Mouse (Mus musculus) stomach, postnatal 0 days (tissue): ENCODE measurements at regions not wholly inside any gene's neighbourhood (a gene's known extent, or its start where the extent isn't known, plus 50 kb on each side); places are given as distances from the start of the nearest gene placed in this dataset.
A peak's percentile ranks its signal among the peaks of the same experiment; 100 is the strongest.

Experiments
- ATAC-seq: fragments of 200-750 bp; cut with Nextera tagmentation; 2 replicates; pipeline ENCODE4 v1.8.0; 2017; ENCODE audit not compliant: low FRiP score, low TSS enrichment
- DNase-seq: peaks from one replicate; pipeline ENCODE4 v3.0.0-alpha.2; 2016; ENCODE audit warnings: low spot score
- H3K27ac ChIP-seq: fragments of 300-500 bp; sonication (generic); replicated peaks from 2 replicates; pipeline ENCODE4 v1.5.1; 2014; ENCODE audit warnings: mild to moderate bottlenecking, control low read depth
- H3K27me3 ChIP-seq: fragments of 300-500 bp; sonication (generic); 2 replicates; pipeline ENCODE4 v1.6.1; 2014; ENCODE audit warnings: low read length; ENCODE audit not compliant: control insufficient read depth, insufficient read depth
- H3K36me3 ChIP-seq: fragments of 300-500 bp; sonication (generic); 2 replicates; pipeline ENCODE4 v1.6.1; 2014; ENCODE audit warnings: low read length, mixed read lengths; ENCODE audit not compliant: control insufficient read depth, insufficient read depth
- H3K4me1 ChIP-seq: fragments of 300-500 bp; sonication (generic); replicated peaks from 2 replicates; pipeline ENCODE4 v1.6.1; 2014; ENCODE audit warnings: antibody characterized with exemption; ENCODE audit not compliant: control insufficient read depth, insufficient read depth
- H3K4me2 ChIP-seq: fragments of 300-500 bp; sonication (generic); replicated peaks from 2 replicates; pipeline ENCODE4 v1.6.1; 2014; ENCODE audit warnings: low read depth, mild to moderate bottlenecking, control low read depth, moderate library complexity
- H3K4me3 ChIP-seq: fragments of 300-500 bp; sonication (generic); 2 replicates; pipeline ENCODE4 v1.5.1; 2014; ENCODE audit warnings: low read depth, low read length, control low read depth
- H3K9ac ChIP-seq: fragments of 300-500 bp; sonication (generic); 2 replicates; pipeline ENCODE4 v1.6.1; 2014; ENCODE audit warnings: mild to moderate bottlenecking, low read length, control low read depth, mixed read lengths
- H3K9me3 ChIP-seq: fragments of 300-500 bp; sonication (generic); 2 replicates; pipeline ENCODE4 v1.6.1; 2016; ENCODE audit warnings: low read length; ENCODE audit not compliant: control insufficient read depth
- CTCF ChIP-seq: IDR thresholded peaks from 2 replicates; pipeline ENCODE4 v1.5.1; 2016; ENCODE audit warnings: antibody characterized with exemption, low read depth, mild to moderate bottlenecking, moderate library complexity
- EP300 ChIP-seq: optimal IDR thresholded peaks from 2 replicates; pipeline ENCODE3; 2016; ENCODE audit warnings: antibody characterized with exemption
- WGBS: fragments of 180-500 bp; shearing (Covaris S2); extraction: QIAGEN DNeasy Blood & Tissue Kit; methylation state at CpG from one replicate; pipeline ENCODE4 v1.1.7; 2014; 5-methylcytosine and 5-hydroxymethylcytosine counted together

- 75% methylated on average over 4 of the region's 4 CpGs for WGBS
- no peak overlapping the region for H3K9ac ChIP-seq
- ATAC-seq = no peak
- H3K36me3 ChIP-seq = no peaks in the 10 kb centered on the region
- H3K4me1 ChIP-seq = no peaks in the 10 kb centered on the region
- no peak for DNase-seq
- H3K27ac ChIP-seq = no peak overlapping the region
- no peaks in the 10 kb centered on the region for H3K9me3 ChIP-seq
- no peak overlapping the region for H3K4me2 ChIP-seq
- no peak for TF ChIP-seq CTCF
- TF ChIP-seq EP300 = no peak
- no peaks in the 10 kb centered on the region for H3K27me3 ChIP-seq
- no peak overlapping the region for H3K4me3 ChIP-seq
Measured at GRCm38 (mm10) chr15:62265484-62265937, 1342.7 kb upstream of the A1bg start.

- Histone ChIP-seq H3K9me3 (no peaks in the 10 kb centered on the region), H3K27me3 (no peaks in the 10 kb centered on the region), H3K4me3 (no peak overlapping the region), H3K4me2 (no peak overlapping the region), H3K36me3 (no peaks in the 10 kb centered on the region), H3K9ac (no peak overlapping the region), H3K27ac (no peak overlapping the region), H3K4me1 (no peaks in the 10 kb centered on the region)
- ATAC-seq (no peak), DNase-seq (no peak)
- TF ChIP-seq EP300 (no peak), CTCF (no peak)
- 65% methylated on average over 1 of the region's 1 CpGs for WGBS
Measured at GRCm38 (mm10) chr15:62264966-62265365, 1342.2 kb upstream of the A1bg start.

- no peak overlapping the region for H3K27ac ChIP-seq
- WGBS = 90% methylated on average over 1 of the region's 1 CpGs
- no peaks in the 10 kb centered on the region for H3K9me3 ChIP-seq
- H3K4me2 ChIP-seq = no peak overlapping the region
- H3K9ac ChIP-seq = no peak overlapping the region
- ATAC-seq = no peak
- H3K4me3 ChIP-seq = no peak overlapping the region
- TF ChIP-seq CTCF (no peak), EP300 (no peak)
- no peak for DNase-seq
- no peaks in the 10 kb centered on the region for H3K4me1 ChIP-seq
- no peaks in the 10 kb centered on the region for H3K27me3 ChIP-seq
- no peaks in the 10 kb centered on the region for H3K36me3 ChIP-seq
Measured at GRCm38 (mm10) chr15:62264183-62264582, 1341.4 kb upstream of the A1bg start.

GRCm38 (mm10) chr15:62262487-62262886 lies 1339.7 kb upstream of the A1bg start:
- H3K27ac ChIP-seq = no peak overlapping the region
- H3K4me1 ChIP-seq = 0 out of 2 replicates have a peak, but pooled peaks cover 2% of the 10 kb centered on the region
- H3K4me3 ChIP-seq = no peak overlapping the region
- no peaks in the 10 kb centered on the region for H3K9me3 ChIP-seq
- no peak for DNase-seq
- WGBS = 69% methylated on average over 5 of the region's 5 CpGs
- H3K36me3 ChIP-seq = no peaks in the 10 kb centered on the region
- H3K4me2 ChIP-seq = no peak overlapping the region
- H3K9ac ChIP-seq = no peak overlapping the region
- TF ChIP-seq CTCF (no peak), EP300 (no peak)
- no peak for ATAC-seq
- H3K27me3 ChIP-seq = no peaks in the 10 kb centered on the region

- no peak for ATAC-seq
- H3K9me3 ChIP-seq = no peaks in the 10 kb centered on the region
- no peaks in the 10 kb centered on the region for H3K36me3 ChIP-seq
- no peak overlapping the region for H3K4me3 ChIP-seq
- no peaks in the 10 kb centered on the region for H3K27me3 ChIP-seq
- H3K27ac ChIP-seq = 0 out of 2 replicates have a peak overlapping the region, but pooled peaks have one; percentile 30
- 0 out of 2 replicates have a peak, but pooled peaks cover 2% of the 10 kb centered on the region for H3K4me1 ChIP-seq
- H3K4me2 ChIP-seq = no peak overlapping the region
- H3K9ac ChIP-seq = no peak overlapping the region
- TF ChIP-seq CTCF (no peak), EP300 (no peak)
- DNase-seq = no peak
- 49% methylated on average over 2 of the region's 2 CpGs for WGBS
Measured at GRCm38 (mm10) chr15:62261520-62261919, 1338.7 kb upstream of the A1bg start.

- Histone ChIP-seq H3K9ac (no peak overlapping the region), H3K4me3 (no peak overlapping the region), H3K36me3 (no peaks in the 10 kb centered on the region), H3K4me2 (no peak overlapping the region), H3K4me1 (0 out of 2 replicates have a peak, but pooled peaks cover 2% of the 10 kb centered on the region), H3K9me3 (no peaks in the 10 kb centered on the region), H3K27me3 (no peaks in the 10 kb centered on the region), H3K27ac (no peak overlapping the region)
- WGBS = 74% methylated on average over 5 of the region's 5 CpGs
- ATAC-seq = no peak
- no peak for DNase-seq
- TF ChIP-seq EP300 (no peak), CTCF (no peak)
Measured at GRCm38 (mm10) chr15:62258611-62259010, 1335.8 kb upstream of the A1bg start.
